Mouse (Mus musculus) lung, postnatal 4 days (tissue): ENCODE measurements around the gene Olfr31.

Experiments used
- DNase-seq, 2 experiments: peaks; one replicate each; pipeline ENCODE4 v3.0.0; 2021

Olfr31 gene

GRCm38 (mm10) chr14:14354511-14355359 is 32.1 kb downstream of the Olfr31 start:
- no peak for DNase-seq

DNA sequence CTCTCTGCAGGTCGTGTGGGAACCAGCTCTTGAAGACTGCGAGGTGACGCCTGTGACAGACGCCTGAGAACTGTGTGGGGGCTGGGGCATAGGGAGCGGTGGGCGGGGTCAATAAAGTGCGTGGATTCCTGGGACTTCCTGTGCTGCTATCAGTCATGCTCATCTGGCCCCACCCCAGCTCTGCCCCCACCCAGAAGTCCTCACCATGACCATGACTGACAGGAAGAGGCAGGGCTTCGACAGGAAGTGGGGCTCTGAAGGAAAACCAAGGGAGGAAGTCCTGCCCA is 32.7 kb downstream of the Olfr31 start:
- DNase-seq = no peak
